Mouse (Mus musculus) left cerebral cortex, postnatal 25 days (tissue): ENCODE measurements around the gene Mbd6. TPM values are rescaled to one million over a fixed set of nuclear protein-coding genes. Genes with fewer than 3 reads are reported as not detected.

Experiments
- total RNA-seq, 2 experiments: library from RNA; stranded (reverse); gene quantifications; 2 replicates each; pipeline ENCODE4 v1.2.3; 2021

The Mbd6 gene
- total RNA-seq, 2 experiments from 2014 or later = 32.2 to 38.9 TPM

Other genes starting within 250 kb of the Mbd6 start
- gene Mettl1, start 247.6 kb downstream of the Mbd6 start, total RNA-seq = 1 to 10 TPM; 8.7 to 9.7 TPM
- gene Eef1akmt3, start 247.5 kb downstream of the Mbd6 start, total RNA-seq = under 1 TPM; 0.16 to 0.25 TPM
- gene Cyp27b1, start 240.8 kb downstream of the Mbd6 start, total RNA-seq = 1 to 10 TPM in 1 of 2 experiments, under 1 TPM in 1; 0.57 to 1.1 TPM
- 10 to 100 TPM; 21.7 to 21.8 TPM for gene March9, start 228.8 kb downstream of the Mbd6 start, total RNA-seq
- gene Cdk4, start 225.5 kb downstream of the Mbd6 start, total RNA-seq = 10 to 100 TPM; 84.9 to 86.2 TPM
- gene Tspan31, start 218.8 kb downstream of the Mbd6 start, total RNA-seq = 10 to 100 TPM; 65.5 to 71.5 TPM
- gene Agap2, start 213.7 kb downstream of the Mbd6 start, total RNA-seq = 100 to 1,000 TPM; 678 to 689 TPM
- gene Os9, start 167.9 kb downstream of the Mbd6 start, total RNA-seq = 100 to 1,000 TPM; 106 to 112 TPM
- gene B4galnt1, start 123.8 kb downstream of the Mbd6 start, total RNA-seq = 100 to 1,000 TPM; 111 to 116 TPM
- gene Slc26a10, start 108.4 kb downstream of the Mbd6 start, total RNA-seq = 1 to 10 TPM; 2.4 to 4.1 TPM
- gene Arhgef25, start 98.9 kb downstream of the Mbd6 start, total RNA-seq = 100 to 1,000 TPM; 142 to 156 TPM
- gene Dtx3, start 93.3 kb downstream of the Mbd6 start, total RNA-seq = 100 to 1,000 TPM; 210 TPM
- gene Pip4k2c, start 77.4 kb downstream of the Mbd6 start, total RNA-seq = 10 to 100 TPM; 95.2 to 95.6 TPM
- gene Kif5a, start 25.7 kb downstream of the Mbd6 start, total RNA-seq = 100 to 1,000 TPM; 934 to 952 TPM
- gene Dctn2, start 22.6 kb downstream of the Mbd6 start, total RNA-seq = 100 to 1,000 TPM; 262 to 278 TPM
- 10 to 100 TPM; 56.0 to 57.1 TPM for gene Mars, start 22.8 kb upstream of the Mbd6 start, total RNA-seq
- 1 to 10 TPM in 1 of 2 experiments, under 1 TPM in 1; 0.99 to 1.1 TPM for gene Arhgap9, start 32.9 kb upstream of the Mbd6 start, total RNA-seq
- gene Gli1, start 53.0 kb upstream of the Mbd6 start, total RNA-seq = 1 to 10 TPM; 2.2 to 2.3 TPM
- gene Inhbe, start 65.4 kb upstream of the Mbd6 start, total RNA-seq = under 1 TPM; 0.11 to 0.18 TPM
- gene Inhbc, start 81.4 kb upstream of the Mbd6 start, total RNA-seq = not detected
- gene R3hdm2, start 91.3 kb upstream of the Mbd6 start, total RNA-seq = 100 to 1,000 TPM; 316 to 372 TPM
- gene Stac3, start 212.7 kb upstream of the Mbd6 start, total RNA-seq = 1 to 10 TPM; 4.3 to 5.6 TPM
- gene Ndufa4l2, start 225.9 kb upstream of the Mbd6 start, total RNA-seq = 1 to 10 TPM; 2.9 to 6.7 TPM
- gene Shmt2, start 233.4 kb upstream of the Mbd6 start, total RNA-seq = 10 to 100 TPM; 25.7 to 29.9 TPM
- 1 to 10 TPM; 5.5 to 6.9 TPM for gene Nxph4, start 245.5 kb upstream of the Mbd6 start, total RNA-seq